Mouse (Mus musculus): ENCODE results near the gene Gm20521. TPM values are rescaled to one million over a fixed set of nuclear protein-coding genes. Genes with fewer than 3 reads are reported as not detected.

Gene Gm20521
- polyA plus RNA-seq, 1 experiment = 2.2 TPM

DNA sequence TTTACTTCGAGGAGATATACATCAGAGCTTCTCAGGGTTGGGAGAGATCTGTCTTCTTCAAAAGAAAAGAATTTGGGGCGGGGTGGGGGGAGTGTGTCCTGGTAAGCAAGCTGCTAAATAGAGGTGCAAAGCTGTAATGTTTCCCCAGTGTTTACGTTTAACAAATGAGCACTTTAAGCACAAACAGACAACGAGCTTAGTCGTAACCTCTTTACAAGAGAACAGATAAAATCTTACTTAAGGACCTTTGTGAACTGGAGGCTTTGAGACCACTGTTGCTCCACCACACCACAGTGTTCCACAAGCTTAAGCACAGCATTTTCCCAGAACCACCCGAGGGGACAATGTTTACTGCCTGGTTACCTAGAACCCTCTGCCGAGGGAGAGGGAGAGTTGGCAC is 44.1 kb downstream of the Gm20521 start:
- Histone ChIP-seq H3K36me3 (ENCODE audit: control insufficient read depth, insufficient read depth, low read length) (no peaks in the 10 kb centered on the region), H3K27ac (ENCODE audit: control insufficient read depth, insufficient read depth, low read depth, low read length) (no peak overlapping the region), H3K4me1 (ENCODE audit: control insufficient read depth, insufficient read depth, low read length) (peaks cover 14% of the 10 kb centered on the region), H3K27me3 (ENCODE audit: control insufficient read depth, insufficient read depth, low read length) (no peaks in the 10 kb centered on the region), H3K4me3 (ENCODE audit: control insufficient read depth, low read depth, low read length) (no peak overlapping the region)
- TF ChIP-seq CTCF (IDR thresholded peaks at IDR 0.05; ENCODE audit: control insufficient read depth, insufficient read depth, insufficient replicate concordance, low read depth, low read length) (no peak), POLR2A (IDR thresholded peaks at IDR 0.05; ENCODE audit: control insufficient read depth, low read depth, low read length) (no peak)

DNA sequence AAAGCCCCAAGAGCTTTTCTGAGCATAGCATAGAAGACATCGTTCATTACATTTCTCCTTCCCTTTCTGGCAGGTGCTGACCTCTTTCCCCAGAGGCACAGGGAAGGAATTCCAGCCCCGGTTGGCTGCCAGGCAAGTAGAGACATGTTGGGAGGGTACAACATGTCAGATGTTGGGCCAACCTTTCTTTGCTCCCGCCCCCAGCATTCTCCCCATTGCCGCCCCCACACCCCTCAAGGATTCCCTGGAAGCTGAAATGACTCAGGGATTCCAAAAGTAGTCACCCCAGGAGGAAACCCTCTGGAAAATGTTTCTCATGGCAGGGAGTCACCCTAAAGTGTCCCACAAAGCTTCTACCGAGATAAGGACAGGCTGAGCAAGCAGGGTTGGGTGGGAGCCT is 46.6 kb downstream of the Gm20521 start:
- TF ChIP-seq POLR2A (IDR thresholded peaks at IDR 0.05; ENCODE audit: control insufficient read depth, low read depth, low read length) (no peak), CTCF (IDR thresholded peaks at IDR 0.05; ENCODE audit: control insufficient read depth, insufficient read depth, insufficient replicate concordance, low read depth, low read length) (no peak)
- no peak overlapping the region for H3K4me3 ChIP-seq (ENCODE audit: control insufficient read depth, low read depth, low read length)
- H3K4me1 ChIP-seq (ENCODE audit: control insufficient read depth, insufficient read depth, low read length) = peaks cover 14% of the 10 kb centered on the region
- H3K27ac ChIP-seq (ENCODE audit: control insufficient read depth, insufficient read depth, low read depth, low read length) = no peak overlapping the region
- no peaks in the 10 kb centered on the region for H3K36me3 ChIP-seq (ENCODE audit: control insufficient read depth, insufficient read depth, low read length)
- no peaks in the 10 kb centered on the region for H3K27me3 ChIP-seq (ENCODE audit: control insufficient read depth, insufficient read depth, low read length)

DNA sequence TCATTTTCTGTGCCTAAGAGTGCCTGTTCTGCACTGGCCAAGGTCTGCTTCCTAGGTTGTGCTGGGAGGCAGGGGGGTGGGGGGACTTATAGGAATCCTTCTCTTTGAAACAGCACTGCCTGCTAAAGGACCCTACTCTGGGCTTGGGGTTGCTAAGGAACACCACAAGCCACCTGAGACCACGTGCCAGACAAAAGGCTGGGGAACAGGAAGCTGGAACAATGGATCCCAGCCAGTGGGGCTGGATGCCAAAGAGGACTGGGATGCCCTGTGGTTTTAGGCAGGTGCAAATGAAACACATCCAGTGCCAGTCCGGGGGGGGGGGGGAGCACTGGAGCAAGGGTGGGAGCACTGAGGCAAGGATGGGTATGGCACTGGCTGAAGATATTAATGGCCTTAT is 47.2 kb downstream of the Gm20521 start:
- peaks cover 13% of the 10 kb centered on the region for H3K4me1 ChIP-seq (ENCODE audit: control insufficient read depth, insufficient read depth, low read length)
- no peaks in the 10 kb centered on the region for H3K27me3 ChIP-seq (ENCODE audit: control insufficient read depth, insufficient read depth, low read length)
- no peaks in the 10 kb centered on the region for H3K36me3 ChIP-seq (ENCODE audit: control insufficient read depth, insufficient read depth, low read length)
- TF ChIP-seq POLR2A (IDR thresholded peaks at IDR 0.05; ENCODE audit: control insufficient read depth, low read depth, low read length) (no peak), CTCF (IDR thresholded peaks at IDR 0.05; ENCODE audit: control insufficient read depth, insufficient read depth, insufficient replicate concordance, low read depth, low read length) (no peak)
- H3K4me3 ChIP-seq (ENCODE audit: control insufficient read depth, low read depth, low read length) = no peak overlapping the region
- no peak overlapping the region for H3K27ac ChIP-seq (ENCODE audit: control insufficient read depth, insufficient read depth, low read depth, low read length)

DNA sequence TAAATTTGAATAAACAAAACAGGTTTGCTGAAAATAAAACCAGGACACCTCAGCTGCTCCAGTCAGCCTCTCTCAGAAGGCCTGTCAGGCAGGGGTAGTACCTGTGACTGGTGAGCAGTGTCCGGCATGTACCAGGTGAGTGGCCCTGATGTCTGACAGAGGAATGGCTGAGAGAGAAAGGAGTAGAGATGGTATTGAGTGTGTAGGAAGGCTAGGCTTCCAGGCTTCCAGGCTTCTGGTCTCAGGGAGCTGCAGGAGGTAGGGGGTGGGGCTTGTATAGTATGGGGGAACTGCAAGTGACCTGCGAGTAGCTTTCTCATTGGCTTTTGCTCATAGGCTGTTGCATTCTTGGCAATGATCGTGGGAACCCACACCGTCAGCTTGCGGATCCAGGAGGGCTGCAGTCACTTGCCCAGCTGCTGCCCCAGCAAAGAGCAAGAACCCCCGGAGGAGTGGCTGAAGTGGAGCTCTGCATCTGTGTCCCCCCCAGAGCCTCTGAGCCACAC is 49.5 kb downstream of the Gm20521 start, which contains the start of gene Il25:
Gene Il25 (plus strand): TSS at position 51 of the 506 bp plus-strand sequence.
- Histone ChIP-seq H3K27me3 (ENCODE audit: control insufficient read depth, insufficient read depth, low read length) (no peaks in the 10 kb centered on the region), H3K4me1 (ENCODE audit: control insufficient read depth, insufficient read depth, low read length) (no peaks in the 10 kb centered on the region), H3K4me3 (ENCODE audit: control insufficient read depth, low read depth, low read length) (no peak within 1 kb of the TSS), H3K27ac (ENCODE audit: control insufficient read depth, insufficient read depth, low read depth, low read length) (no peak within 1 kb of the TSS), H3K36me3 (ENCODE audit: control insufficient read depth, insufficient read depth, low read length) (no peaks in the 10 kb centered on the region)
- no peak for TF ChIP-seq POLR2A (IDR thresholded peaks at IDR 0.05; ENCODE audit: control insufficient read depth, low read depth, low read length)
- TF ChIP-seq CTCF (IDR thresholded peaks at IDR 0.05; ENCODE audit: control insufficient read depth, insufficient read depth, insufficient replicate concordance, low read depth, low read length) = no peak

DNA sequence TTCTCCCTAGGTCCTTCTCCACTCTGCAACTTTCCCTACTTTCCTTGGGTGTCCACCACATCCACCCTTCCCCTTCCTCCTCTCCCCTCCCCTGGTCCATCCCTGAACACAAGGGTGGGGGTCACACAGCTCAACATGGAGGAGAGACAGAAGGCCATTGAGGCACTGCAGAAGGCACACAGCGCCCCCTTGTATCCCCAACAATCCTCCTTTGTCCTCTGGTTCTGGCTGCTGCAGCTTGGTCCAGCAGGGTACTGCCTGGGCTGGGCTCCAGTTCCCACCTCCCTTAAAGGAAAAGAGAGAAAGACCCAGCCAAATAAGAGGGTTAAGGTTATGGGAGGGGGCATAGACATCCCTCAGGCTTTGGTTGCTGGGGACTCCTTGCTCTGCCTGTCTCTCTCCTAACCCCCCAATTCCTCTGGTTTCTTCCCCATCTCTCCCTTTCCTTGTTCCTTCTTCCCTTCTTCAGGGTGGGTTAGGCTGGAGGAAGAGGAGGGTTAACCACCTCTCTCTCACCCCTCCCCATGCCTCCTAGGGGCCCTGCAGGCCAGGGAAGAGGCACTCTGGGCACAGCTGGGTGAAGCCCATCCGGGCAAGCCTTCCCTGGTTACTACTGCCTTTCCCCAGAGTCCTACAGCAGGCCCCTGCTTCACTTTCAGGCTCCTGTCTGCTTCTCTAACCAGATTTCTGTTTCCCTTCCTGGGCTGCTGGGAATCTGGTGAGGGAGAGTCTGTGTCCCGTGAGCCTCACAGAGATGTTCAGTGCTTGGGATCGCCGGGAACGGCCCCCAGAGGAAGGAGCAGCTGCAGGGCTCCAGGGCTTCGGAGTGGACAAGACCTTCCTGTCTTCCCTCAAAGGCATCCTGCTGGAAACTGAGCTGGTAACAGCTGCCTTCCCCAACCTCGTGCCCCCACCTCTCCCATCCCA is 52.9 kb downstream of the Gm20521 start, which contains the start of gene Cmtm5:
Gene Cmtm5 (plus strand): TSS at position 358 of the 927 bp plus-strand sequence.
- TF ChIP-seq POLR2A (IDR thresholded peaks at IDR 0.05; ENCODE audit: control insufficient read depth, low read depth, low read length) (no peak), CTCF (IDR thresholded peaks at IDR 0.05; ENCODE audit: control insufficient read depth, insufficient read depth, insufficient replicate concordance, low read depth, low read length) (no peak)

DNA sequence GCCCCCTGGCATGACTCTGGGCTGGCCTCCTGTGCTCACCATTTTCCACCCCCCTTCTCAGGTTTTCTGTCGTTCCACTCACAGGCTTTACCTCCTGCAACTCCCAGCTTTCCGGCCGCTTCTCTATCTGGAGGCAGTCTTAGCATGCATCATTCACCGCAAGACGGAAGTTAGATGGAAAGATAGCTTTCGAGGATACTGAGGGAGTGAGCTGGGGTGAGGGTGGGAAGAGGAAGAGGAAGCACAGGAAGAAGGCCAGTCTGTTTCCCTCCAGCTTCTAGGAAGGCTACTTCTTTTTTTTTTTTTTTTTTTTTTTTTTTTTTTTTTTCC is 53.6 kb downstream of the Gm20521 start:
- Histone ChIP-seq H3K36me3 (ENCODE audit: control insufficient read depth, insufficient read depth, low read length) (no peaks in the 10 kb centered on the region), H3K27me3 (ENCODE audit: control insufficient read depth, insufficient read depth, low read length) (no peaks in the 10 kb centered on the region), H3K27ac (ENCODE audit: control insufficient read depth, insufficient read depth, low read depth, low read length) (no peak overlapping the region), H3K4me3 (ENCODE audit: control insufficient read depth, low read depth, low read length) (no peak overlapping the region), H3K4me1 (ENCODE audit: control insufficient read depth, insufficient read depth, low read length) (no peaks in the 10 kb centered on the region)
- TF ChIP-seq CTCF (IDR thresholded peaks at IDR 0.05; ENCODE audit: control insufficient read depth, insufficient read depth, insufficient replicate concordance, low read depth, low read length) = no peak
- TF ChIP-seq POLR2A (IDR thresholded peaks at IDR 0.05; ENCODE audit: control insufficient read depth, low read depth, low read length) = no peak

More for the DNA sequence above, 52.9 kb downstream of the Gm20521 start, which contains the start of gene Cmtm5:
- Histone ChIP-seq H3K4me1 (ENCODE audit: control insufficient read depth, insufficient read depth, low read length) (no peaks in the 10 kb centered on the region), H3K27ac (ENCODE audit: control insufficient read depth, insufficient read depth, low read depth, low read length) (no peak within 1 kb of the TSS), H3K36me3 (ENCODE audit: control insufficient read depth, insufficient read depth, low read length) (no peaks in the 10 kb centered on the region), H3K27me3 (ENCODE audit: control insufficient read depth, insufficient read depth, low read length) (no peaks in the 10 kb centered on the region), H3K4me3 (ENCODE audit: control insufficient read depth, low read depth, low read length) (no peak within 1 kb of the TSS)

DNA sequence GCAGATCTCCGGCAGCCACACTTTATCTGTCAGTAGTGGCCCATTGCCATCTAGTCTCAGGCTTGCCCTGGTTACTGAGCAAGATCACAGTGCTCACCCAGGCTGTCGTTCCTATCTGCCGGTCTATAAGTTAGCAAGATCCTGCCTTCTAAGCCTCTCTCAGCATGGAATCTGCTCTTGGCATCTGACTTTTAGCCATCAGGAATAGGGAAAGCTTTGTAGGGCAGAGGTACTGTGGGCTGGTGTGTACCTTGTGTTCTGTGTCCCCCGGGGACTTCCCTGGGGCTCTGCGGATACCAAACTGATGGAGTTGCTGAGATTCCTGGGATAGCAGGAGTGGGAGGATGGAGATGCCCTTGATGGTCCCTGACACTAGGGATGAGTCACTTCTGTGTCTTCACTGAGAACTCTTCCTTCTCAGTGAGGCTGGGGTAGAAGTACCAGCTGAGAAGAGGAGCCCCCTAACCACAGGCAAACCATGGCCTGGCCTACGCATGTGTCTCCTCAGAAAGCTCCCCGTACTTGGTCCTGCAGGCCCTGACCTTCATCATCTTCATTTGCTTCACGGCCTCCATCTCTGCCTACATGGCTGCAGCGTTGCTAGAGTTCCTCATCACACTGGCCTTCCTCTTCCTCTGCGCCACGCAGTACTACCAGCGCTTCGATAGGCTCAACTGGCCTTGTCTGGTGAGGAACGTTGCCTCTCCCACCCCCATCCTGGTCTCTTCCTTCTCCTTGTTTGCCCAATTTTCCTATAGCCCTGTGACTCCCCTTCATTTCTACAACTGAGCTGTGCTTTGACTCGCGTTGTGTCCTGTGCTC is 54.3 kb downstream of the Gm20521 start:
- H3K4me1 ChIP-seq (ENCODE audit: control insufficient read depth, insufficient read depth, low read length) = no peaks in the 10 kb centered on the region
- H3K27ac ChIP-seq (ENCODE audit: control insufficient read depth, insufficient read depth, low read depth, low read length) = no peak overlapping the region
- no peaks in the 10 kb centered on the region for H3K27me3 ChIP-seq (ENCODE audit: control insufficient read depth, insufficient read depth, low read length)
- no peaks in the 10 kb centered on the region for H3K36me3 ChIP-seq (ENCODE audit: control insufficient read depth, insufficient read depth, low read length)
- no peak for TF ChIP-seq CTCF (IDR thresholded peaks at IDR 0.05; ENCODE audit: control insufficient read depth, insufficient read depth, insufficient replicate concordance, low read depth, low read length)
- TF ChIP-seq POLR2A (IDR thresholded peaks at IDR 0.05; ENCODE audit: control insufficient read depth, low read depth, low read length) = no peak
- no peak overlapping the region for H3K4me3 ChIP-seq (ENCODE audit: control insufficient read depth, low read depth, low read length)

Measured in testis, adult 2 months (tissue).